Mouse (Mus musculus) ovary, postnatal 14 days (tissue): ENCODE data around the gene Sdhd.
"Not testable (repeated sequence)": the region's sequence is repeated elsewhere in the genome, so short reads cannot be mapped to it uniquely, and the experiment has no call there.

Experiments
- DNase-seq: peaks from one replicate; pipeline ENCODE4 v3.0.0; 2022; ENCODE audit warnings: low spot score

Gene Sdhd

DNA sequence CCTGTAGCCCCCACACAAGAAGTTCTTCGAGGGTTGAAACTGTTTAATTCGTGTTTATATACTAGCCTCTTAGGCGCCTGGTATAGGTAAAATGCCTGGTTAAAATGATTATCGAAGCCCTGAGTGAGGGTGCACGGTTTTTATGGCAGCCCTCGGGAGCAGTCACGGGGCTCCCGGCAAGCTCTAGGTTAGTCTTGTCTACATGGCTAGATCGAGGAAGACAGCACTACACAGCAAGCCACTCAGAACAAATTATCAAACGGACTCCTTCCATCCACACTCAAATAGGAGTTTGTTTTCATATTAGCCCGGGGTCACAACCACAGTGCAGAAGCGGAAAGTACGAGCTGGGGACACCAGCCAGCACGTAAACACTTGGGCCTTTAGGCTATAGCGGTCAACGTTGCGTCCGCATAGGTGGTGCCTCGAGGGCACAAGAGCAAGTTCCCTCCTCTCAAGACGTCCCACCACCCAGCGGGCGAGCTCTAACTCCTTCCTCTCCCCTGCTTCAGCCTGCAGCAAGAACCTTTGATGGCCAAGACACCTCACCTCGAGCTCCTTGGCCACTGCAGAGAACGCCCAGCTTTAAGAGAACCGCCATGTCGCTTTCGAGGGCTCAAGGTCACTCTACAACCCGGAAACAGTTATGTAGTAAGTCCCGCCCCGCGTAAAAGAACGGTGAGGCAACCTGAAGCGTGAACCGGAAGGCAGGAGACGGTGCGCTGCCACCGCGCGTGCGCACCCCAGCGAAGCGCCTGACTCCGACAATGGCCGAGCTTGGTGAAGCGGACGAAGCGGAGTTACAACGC is at the start of gene Sdhd, which contains the start of gene Timm8b:
Gene Sdhd, minus strand, starts transcription at position 624 of the 809 bp plus-strand sequence.
Gene Timm8b, plus strand, starts transcription at position 722 of the 809 bp plus-strand sequence.
- peak; percentile 89 for DNase-seq

DNA sequence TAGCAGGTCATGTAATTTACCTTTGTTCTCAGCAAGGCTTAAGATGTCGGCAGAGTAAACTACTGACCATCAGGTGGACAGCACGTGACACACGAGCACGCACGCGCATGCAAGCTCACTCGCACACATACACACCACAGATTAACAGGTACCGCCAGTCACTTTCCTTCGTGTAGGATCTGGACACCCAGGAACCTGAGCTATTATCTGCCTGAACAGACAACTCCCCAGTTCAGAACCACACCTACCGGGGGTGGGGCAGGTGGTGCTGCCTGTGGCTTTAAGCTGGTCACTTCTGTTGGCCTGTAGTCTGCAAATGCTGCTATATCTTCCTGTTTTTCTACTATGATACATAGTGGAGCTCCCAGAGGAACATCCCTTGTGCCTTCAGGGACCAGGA is 46.9 kb upstream of the Sdhd start:
- no peak for DNase-seq

DNA sequence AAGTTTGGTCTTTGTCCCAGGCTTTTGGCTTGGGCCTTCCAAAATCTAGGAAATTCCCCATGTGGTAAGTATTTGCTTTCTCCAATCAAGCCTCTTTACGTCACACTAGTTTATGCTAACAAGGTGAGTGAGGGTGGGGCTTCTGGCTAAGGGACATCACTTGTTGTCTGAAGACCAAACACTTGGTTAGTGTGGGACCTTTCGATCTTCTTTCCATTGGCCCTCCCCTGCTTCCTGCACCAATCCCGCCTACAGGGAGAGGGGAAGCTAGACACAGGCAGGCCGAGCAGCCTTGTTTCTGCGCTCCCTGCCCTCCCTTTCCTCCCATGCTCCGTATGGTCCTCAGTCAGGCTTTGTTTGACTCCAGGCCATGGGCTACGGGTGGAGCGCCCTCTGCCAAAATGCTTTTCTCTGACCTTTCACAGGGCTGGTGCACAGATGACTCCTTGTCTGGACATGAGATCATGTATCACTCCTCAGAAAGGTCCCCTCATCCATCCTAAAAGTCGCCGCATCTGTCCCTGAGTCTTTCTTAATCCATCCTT is 43.3 kb upstream of the Sdhd start:
- no peak for DNase-seq

DNA sequence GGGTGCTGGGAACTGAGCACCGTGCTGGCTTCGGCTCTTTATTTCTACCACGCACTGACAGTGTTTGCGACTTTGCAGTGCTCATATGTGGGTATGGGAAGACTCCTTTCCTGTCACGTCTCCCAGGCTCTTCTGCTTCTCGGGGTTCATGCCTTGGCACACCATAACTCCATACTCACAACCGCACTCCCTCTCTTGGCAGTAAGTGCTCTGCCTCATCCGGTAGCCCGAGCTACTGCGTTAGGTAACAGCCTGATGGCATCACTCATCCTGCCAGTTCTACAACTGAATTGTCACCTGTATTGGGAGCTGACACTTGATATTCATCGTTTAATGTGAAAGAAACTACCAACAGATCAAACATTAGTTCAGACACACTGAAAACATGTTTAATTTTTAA is 30.7 kb upstream of the Sdhd start:
- no peak for DNase-seq

DNA sequence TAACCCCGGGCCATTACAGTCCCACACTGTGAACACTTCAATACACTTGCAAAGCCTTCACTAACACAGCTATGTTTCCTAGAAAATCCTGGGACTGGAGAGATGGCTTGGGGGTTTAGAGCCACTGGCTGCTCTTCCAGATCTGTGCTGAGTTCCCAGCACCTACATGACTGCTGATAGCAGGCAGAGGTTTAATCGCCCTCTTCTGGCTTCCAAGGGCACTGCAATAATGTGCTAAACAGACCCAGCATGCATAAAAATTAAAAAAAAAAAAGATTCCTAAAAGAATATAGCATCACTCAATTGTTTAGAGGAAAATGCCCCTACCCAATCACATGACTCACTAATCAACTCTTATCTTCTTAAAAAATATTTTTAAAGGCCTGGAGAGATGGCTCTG is 29.4 kb upstream of the Sdhd start:
- no peak for DNase-seq

DNA sequence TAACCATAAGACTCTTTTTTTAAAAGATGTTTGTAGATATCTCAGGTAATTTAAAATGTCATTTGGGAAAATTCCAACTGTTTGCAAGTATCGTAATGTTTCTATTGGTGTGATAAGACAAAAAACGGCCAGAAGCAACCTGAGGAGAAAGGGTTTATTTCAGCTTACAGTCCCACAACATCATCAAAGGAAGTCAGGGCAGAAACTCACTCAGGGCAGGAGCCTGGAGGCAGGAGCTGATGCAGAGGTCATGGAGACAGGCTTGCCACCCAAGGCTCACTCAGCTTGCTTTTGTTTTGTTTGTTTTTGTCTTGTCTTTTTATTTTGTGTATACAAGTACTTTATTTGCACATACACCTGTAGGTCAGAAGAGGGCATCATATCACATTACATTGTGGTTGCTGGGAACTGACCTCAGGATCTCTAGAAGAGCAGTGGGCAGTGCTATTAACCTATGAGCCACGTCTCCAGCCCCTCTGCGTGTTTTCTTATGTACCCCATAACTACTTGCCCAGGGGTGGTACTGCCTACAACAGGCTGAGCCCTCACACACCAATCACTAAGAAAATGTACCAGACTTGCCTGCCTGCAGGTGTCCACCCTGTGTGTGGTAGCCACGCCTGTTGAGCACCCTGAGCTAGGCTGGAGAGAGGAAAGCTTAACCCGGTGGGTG is 28.5 kb upstream of the Sdhd start:
- no peak for DNase-seq

DNA sequence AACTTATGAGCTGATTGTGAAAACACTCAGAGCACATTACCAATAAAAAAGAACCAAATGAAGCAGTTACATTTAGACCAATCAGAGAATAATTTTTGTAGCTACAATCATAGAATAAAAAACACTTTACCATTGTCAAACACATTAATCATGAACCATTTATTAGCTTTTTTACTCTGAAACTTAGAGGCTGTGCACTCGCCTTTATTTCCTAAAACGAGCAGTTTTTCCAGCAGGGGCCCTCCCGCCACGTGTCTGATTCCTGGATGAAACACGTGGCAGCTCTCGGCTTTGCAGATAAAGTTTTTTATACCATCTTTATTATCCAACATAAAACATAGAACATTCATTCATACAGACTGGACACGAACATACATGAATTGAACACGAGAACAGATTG is 27.3 kb upstream of the Sdhd start:
- not testable (repeated sequence) for DNase-seq

DNA sequence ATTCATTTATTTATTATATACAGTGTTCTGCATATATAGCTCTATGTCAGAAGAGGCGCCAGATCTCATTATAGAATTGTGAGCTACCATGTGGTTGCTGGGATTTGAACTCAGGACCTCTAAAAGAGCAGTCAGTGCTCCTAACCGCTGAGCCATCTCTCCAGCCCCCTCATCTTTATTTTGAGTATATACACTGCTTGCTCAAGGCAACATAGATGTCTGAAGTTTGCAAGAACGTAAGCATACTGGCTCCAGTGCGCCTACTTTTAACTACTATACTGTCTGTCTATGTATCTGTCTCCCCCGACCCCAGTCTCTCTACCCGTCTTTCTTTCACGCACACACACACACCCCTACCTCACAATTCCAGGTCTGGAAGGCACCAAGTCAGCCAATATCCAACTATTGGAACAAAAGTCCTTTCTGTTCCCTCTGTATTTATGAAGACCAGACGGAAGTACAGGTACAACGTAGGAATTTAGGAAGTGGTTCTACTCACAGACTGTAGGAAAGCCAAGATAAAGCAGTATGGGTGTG is 14.2 kb upstream of the Sdhd start:
- no peak for DNase-seq

DNA sequence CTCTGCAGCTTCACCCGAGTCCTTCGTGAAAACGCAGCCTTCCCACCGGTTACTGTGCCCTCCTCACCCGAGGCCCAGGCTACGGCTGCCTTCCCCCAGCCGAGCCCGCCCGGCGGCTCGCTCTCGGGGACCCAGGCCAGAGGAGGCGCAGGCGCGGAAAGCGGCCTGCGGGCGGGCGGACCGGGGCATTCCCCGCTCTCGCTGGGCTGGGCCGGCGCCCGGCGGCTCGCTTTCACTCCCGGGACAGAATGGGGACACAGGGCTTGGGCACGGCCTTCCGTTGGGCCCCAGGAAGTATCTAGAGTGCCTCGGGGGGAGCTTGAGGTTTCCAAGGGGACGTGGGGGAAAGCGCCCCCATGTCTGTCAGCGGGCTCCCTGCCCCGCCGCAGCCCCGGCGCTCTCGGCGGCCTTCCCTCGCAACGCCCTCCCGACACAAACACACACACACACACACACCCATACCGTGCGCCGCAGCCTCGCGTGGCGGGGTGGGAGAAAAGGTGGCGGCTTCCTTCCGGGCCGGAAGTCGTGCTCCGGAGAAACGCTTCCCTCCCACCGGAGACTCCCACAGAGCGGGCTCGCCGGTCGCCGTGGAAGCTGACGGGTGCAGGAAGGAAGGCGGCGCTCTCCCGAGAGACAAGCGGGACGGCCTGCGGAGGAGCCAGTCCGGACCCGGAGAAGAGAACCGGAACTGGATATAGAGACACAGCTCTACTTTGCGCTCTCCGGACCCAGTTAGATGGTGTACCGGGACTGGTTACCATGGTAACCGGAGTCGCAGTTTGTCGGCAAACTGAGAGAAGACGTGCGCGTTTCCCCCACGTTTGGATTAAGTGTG is 13.4 kb upstream of the Sdhd start, which contains the start of the genes Pih1d2 and Nkapd1:
Gene Pih1d2, plus strand, starts transcription at position 556 of the 838 bp plus-strand sequence.
Gene Nkapd1, minus strand, starts transcription at position 699 of the 838 bp plus-strand sequence.
- peak; percentile 94 for DNase-seq

DNA sequence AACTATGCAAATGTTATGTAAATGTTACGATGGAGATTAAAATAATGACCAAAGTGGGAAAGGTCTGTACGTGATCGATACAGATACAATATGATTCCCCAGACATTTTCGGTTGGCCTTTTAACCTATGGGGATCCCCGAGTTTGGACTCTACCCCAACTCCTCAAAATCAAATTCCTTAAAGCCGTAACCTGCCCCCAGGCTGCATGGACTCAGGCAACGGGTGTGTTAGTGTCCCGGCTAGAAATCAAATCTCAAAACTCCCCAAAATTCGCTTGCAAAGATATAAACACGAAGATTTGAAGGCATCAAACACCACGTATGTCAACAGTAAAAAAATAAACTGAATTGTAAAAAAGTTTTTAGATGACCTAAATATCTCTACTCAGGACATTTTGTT is 12.5 kb upstream of the Sdhd start:
- DNase-seq: no peak

DNA sequence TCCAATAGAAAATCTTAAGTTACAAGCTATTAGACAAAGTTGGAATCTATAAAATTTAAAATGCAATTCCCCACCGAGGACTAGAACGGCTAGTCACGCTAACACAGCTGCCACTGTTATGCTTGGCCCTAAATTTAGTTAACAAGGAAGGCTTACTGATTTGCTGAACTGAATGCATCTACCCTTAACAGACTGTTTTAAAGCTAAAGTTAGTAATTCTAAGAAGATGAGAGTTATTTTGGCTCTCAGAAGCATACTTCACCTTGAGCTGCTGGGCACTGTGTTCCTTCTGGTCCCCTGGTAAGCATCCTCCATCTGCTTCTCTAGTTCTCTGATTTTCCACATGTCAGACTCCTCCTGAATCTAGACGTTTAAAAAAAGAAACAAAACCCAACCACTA is 8.5 kb upstream of the Sdhd start:
- no peak for DNase-seq

DNA sequence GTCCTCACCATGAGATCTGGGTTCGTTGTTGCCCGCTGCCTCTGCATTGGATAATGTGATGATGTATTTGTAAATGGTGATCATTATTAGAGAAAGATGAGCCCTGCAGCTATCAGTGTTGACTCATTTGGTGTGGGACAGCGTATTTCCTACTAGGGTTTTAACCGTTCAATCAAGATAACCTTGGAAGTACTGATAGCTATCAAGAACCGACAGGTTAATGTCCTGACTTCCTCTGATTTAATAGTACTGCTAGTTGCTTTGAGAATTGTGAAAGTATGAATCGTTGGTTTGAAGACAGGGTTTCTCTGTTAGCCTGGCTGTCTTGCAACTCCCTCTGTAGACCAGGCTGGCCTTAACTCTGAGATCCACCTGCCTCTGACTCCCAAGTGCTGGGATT is 726 bp upstream of the Sdhd start:
- no peak for DNase-seq

DNA sequence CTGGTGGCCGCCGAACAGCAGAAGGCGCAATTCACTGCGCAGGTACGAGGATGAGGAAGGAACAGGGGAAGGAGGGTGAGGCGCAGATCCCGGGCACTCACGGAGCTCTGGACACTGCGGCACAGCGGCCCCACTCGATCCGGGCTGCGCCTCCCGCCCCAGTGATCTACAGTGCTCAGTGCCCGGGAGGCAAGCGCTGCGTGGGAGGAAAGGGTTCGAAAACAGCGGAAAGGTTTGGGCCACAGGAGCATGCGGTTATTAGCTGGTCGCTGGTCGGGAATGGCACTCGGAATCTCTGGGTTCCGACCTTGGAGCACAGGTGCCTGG is 349 bp upstream of the Sdhd start:
- DNase-seq: no peak

DNA sequence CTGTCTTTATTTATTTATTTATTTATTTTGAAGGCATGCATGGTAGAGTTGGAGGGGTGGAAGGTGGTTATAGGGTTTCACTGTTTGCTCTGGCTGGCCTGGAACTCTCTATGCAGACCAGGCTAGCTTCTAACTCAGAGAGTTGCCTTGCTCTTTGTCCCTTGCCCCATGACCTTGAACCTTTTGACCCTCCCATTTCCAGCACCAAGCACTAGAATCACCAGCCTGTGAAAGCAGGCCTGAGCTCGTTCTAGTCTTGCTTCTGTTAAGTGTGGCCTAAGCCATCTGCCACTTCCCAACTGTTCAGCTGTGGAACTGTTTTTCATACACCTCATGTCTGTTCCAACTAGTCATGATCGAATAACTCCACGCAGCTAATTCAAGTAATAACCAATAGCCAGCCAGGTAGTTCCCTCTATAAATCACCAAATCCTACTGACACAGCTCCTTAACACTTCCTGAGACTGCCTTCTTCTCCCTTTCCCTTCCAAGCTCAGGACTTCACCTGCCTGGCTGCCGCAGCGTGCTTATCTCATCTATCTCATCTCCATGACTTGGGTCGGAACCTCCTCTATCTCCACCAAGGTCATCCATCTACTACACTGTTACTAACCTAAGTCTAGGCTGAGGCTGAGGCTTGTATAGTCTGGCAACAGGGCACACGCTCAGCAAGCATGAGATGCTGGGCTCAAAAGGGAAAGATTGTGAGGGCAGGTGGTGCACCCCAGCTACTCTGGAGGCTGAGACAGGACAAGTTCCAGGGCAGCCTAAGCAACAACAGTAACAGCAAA is 1.4 kb downstream of the Sdhd start:
- no peak for DNase-seq

DNA sequence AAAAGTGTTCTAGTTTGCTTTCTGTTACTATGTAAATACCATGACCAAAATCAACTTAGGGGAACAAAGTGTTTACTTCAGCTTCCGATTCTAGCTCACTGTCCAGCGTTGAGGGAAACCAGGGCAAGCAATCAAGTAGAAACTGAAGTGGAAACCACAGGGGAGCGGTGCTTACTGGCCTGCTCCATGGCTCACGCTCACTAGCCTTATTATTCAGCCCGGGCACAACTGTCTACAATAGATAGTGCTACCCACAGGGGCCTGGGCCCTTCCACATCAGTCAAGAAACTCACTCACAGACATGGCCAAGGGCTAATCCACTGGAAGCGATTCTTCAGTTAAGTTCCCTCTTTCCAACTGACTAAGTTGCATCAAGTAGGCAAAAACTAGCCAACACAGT is 2.1 kb downstream of the Sdhd start:
- DNase-seq: no peak

DNA sequence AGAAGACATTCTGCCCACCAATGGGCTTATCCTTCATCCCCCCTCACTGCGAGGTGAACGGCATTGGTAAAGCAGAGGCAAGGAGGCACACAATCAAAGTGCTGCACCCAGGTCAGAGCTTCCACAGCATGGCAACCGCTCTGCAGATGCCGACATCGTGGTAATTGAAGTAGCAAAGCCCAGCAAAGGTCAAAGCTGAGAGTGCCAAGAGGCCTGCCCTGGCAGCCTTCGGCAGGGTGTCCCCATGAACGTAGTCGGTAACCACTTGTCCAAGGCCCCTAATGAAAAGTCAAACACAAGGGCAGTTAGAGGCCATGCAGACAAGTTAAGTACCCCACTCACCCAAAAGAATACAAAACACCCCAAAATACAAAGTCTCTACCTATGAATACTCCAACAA is 6.6 kb downstream of the Sdhd start:
- no peak for DNase-seq

DNA sequence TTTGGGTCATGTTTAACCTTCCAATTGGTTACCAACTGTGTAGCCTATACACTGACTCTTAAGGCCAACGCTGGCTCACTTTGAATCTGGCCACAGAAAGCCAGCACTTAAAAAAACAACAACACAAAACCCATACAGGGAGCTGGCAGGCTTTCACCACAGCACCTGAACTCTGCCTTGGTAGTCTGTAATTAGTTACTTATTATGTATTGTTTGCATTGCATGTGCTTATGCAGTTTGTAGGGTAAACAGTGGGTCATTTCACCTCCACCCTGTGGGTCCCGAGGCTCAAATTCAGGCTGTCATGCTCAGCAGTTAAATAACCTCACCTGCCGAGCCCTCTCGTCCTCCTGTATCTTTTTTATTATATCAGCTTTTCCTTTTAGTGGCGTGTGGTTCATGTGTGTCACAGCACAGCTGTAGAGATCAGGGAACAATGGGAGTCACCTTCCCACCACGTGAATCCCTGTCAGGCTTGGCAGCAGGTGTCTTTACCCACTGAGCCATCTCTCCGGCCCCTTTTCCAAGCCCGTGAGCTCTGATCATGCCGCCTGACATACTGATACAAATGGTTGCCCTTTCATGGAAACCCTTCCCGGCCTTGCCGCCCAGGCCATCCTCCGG is 8.7 kb downstream of the Sdhd start:
- no peak for DNase-seq

DNA sequence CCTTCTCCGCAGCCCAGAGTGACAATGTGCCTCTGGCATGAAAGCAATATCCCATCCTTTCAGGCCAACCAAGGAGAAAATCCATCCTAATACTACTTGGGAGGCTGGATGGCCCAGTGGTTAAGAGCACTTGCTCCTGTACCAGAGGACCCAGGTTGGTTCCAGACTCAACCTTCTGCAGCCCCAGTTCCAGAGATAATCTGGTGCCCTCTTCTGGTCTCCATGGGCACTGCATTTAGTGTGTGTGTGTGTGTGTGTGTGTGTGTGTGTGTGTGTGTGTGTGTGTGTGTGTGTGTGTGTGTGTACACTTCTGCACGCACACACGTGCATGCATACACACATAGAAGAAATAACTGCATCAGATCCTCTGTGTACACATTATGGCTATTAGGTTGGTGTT is 10.1 kb downstream of the Sdhd start:
- DNase-seq: no peak

DNA sequence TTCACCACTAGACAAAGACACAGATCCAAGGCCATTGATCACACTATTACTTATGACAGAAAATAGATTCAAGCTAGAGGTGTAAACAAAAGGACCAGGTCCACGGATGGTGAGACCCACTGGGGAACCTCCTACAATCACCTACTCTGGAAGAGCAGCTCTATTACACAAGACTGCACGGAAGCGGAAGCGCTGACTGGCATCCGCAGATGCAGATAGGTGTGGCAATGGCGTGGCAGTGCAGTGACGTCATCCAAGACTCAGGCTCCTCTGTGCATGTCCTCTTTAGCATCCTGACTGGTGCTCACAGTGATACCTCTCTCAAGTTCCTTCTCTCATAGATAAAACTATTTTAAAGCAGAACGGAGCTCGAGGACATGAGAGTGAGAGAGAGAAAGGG is 10.7 kb downstream of the Sdhd start:
- DNase-seq: no peak

DNA sequence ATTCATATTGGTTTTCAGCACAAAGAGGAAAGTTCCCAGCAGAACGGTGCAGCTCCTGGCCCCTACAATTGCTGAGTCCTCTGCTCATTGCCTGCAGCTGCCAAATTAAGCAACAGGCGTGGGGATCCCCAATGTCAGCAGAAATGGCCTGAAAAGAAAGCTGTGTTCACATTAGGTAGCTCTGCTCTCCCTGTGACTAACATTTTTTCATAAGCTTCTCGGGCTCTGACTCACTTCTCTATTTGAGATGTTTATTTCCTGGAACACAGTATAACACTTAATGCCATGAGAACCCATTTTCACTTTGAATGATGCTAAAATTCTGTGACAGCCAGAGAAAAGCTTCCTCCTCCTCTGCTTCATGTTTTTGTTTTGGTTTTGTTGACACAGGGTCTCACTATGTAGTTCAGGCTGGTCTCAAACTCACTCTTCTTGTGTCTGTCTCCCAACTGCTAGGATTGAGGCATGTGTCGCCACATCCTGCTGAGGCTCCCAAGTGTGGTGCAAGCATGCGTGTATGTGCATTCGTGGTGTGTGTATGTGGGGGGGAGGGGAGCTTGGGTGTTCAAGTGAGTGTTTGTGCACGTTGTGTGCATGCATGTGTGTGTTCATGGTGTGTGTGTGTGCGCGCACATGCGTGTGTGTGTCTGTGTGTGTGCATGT is 12.6 kb downstream of the Sdhd start:
- no peak for DNase-seq
